Mouse (Mus musculus): ENCODE results near the gene Rps10.

The Rps10 gene

DNA sequence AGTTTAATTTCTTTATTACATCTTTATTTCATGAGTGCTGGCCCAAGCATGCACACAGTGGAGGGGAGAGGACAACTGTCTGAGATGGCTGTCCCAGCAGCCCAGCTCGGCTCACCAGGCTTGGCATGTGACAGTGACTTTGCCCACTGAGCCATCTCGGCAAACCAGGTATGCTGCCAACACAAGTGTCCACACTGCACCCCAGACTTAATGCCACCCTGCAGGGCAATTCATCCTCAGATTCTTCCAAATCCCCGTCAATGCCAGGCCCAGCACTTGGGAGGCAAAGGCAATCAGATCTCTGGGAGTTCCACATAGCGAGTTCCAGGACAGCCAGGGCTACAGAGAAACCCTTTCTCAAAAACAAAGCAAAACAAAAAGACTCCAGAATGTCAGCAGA lies 23.5 kb downstream of the Rps10 start:
- no peak for DNase-seq (ENCODE audit: inconsistent ontology term)

GRCm38 (mm10) chr17:27611994-27612393 lies 24.5 kb downstream of the Rps10 start:
- DNase-seq (ENCODE audit: inconsistent ontology term): no peak

GRCm38 (mm10) chr17:27611519-27611884 lies 25.0 kb downstream of the Rps10 start:
- DNase-seq (ENCODE audit: inconsistent ontology term): no peak

GRCm38 (mm10) chr17:27610679-27611518 lies 25.6 kb downstream of the Rps10 start:
- no peak for DNase-seq (ENCODE audit: inconsistent ontology term)

- DNase-seq (ENCODE audit: inconsistent ontology term): no peak
Observed at GRCm38 (mm10) chr17:27609576-27609975, 26.9 kb downstream of the Rps10 start.

GRCm38 (mm10) chr17:27603522-27604234 lies 32.8 kb downstream of the Rps10 start:
- DNase-seq (ENCODE audit: inconsistent ontology term): no peak

- no peak for DNase-seq (ENCODE audit: inconsistent ontology term)
Observed at GRCm38 (mm10) chr17:27603036-27603435, 33.4 kb downstream of the Rps10 start.

- DNase-seq (ENCODE audit: inconsistent ontology term): no peak
Observed at GRCm38 (mm10) chr17:27600869-27601268, 35.6 kb downstream of the Rps10 start.

- DNase-seq (ENCODE audit: inconsistent ontology term): no peak
Observed at GRCm38 (mm10) chr17:27600286-27600685, 36.2 kb downstream of the Rps10 start.

DNA sequence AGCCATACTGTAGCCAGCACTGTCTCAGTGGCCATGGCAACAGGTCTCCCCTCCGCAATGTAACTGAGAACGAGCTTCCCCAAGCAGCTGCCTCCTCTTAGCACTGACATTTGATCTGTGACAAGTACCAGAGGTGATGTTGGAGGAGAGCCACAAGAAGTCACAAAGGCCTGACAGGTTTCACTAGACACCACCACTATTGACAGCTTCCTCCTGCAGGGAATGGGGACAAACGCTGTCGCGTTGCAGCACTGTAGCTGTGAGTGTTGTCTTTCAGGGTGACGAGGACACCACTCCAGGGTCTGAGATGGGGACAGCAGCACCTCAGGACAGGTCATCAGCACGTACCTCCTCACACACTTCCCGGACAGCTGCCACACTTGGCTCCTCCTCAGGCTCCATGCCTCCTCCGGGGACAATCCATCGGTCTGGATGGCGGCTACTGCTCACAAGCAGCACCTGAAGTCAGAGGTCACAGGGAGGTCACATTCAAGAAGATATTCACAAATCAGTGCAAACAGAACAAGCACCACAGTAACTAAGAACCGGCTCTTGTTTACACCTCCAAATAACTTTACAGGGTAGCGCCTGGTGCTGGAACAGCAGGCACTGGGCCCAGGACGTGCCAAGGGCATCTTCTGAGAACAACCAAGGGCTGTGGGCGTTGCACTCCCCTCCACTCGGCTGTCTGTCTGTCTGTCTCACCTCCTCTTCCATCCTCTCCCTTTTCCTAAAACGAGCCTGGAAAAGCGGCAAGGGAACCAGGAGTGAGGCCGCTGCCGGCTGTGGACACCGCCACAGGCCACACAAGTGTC lies 39.9 kb downstream of the Rps10 start:
- DNase-seq (ENCODE audit: inconsistent ontology term): no peak

- no peak for DNase-seq (ENCODE audit: inconsistent ontology term)
Observed at GRCm38 (mm10) chr17:27595659-27596375, 40.7 kb downstream of the Rps10 start.

DNA sequence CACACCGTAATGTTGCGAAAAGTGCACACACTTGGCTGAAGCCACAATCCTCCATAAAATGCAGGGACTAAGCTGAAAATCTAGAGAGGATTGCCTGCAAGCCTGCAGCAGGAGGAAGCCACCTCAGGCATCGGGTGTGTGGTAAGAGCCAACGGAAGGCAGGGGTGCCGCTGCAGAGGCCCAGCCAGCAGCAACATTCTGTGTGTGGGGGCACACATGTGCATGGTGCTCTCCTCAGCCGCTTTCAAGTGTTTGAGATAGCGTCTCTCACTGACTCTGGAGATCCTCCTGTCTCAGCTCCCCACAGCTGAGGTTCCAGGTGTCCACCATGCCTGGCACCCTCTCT lies 43.9 kb downstream of the Rps10 start:
- no peak for DNase-seq (ENCODE audit: inconsistent ontology term)

- DNase-seq (ENCODE audit: inconsistent ontology term): no peak
Observed at GRCm38 (mm10) chr17:27591826-27592564, 44.5 kb downstream of the Rps10 start.

GRCm38 (mm10) chr17:27588231-27588630 lies 48.2 kb downstream of the Rps10 start:
- no peak for DNase-seq (ENCODE audit: inconsistent ontology term)

- DNase-seq (ENCODE audit: inconsistent ontology term): no peak
Observed at GRCm38 (mm10) chr17:27587252-27587651, 49.2 kb downstream of the Rps10 start.

GRCm38 (mm10) chr17:27586661-27587060 lies 49.8 kb downstream of the Rps10 start:
- no peak for DNase-seq (ENCODE audit: inconsistent ontology term)

DNA sequence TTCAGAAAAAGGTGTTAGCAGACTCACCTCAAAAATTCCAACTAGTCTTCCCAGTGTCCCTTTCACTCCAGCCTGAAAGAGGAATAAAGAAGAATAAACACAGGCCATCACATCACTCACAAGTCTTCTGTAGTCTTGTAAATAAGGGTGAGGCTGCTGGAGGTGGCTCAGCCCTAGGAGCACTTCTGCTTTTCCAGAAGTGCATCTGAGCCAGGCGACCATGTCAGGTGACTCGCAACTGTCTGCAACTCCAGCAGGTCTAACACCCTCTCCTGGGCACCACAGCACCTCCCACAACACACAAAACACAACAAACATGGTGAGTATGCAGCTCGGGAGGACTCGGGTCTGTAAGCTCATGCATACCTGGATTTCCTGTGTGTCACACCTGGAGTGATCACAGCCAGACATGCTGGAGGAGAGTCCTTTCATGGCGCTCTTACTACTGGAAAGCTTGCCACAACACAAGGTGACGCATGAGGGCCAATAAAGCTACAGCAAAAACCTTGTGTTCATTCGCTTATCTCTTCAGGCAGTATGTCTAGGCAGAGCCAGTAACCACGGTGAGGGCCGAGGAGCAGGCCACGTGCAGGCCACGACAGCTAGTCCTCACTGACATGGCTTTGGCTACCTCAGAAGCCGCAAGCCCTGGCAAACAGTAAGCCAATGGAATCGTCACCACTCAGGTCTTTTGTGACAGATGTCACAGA lies 53.1 kb downstream of the Rps10 start:
- no peak for DNase-seq (ENCODE audit: inconsistent ontology term)
